Comparison of ENCODE assay signal across 22 mouse cellular contexts in genomic region chr2:92743911-92744310, GRCm38 (mm10).
DNase-seq lines count a peak whose midpoint lies in the region; ATAC-seq lines count a peak whose summit lies in the region.
"Had no signal": no experiment of that assay in that cellular context is flagged by ENCODE, and none has a peak within 500 bp of the region (broad histone marks: within the 10 kb centered on the region; RNA-seq: fewer than 3 reads in every experiment).

No protein-coding gene starts in this region.

- ATAC-seq in midbrain, embryonic 16.5 days = peak; percentile 30; the same call in 1 of the 2 replicates
- no peak for ATAC-seq in midbrain, embryonic 15.5 days (replicated peaks)
- ATAC-seq in embryonic facial prominence, embryonic 15.5 days (ENCODE audit: insufficient number of reproducible peaks, low FRiP score, low TSS enrichment, low read depth) = peak; percentile 31
- ATAC-seq in neural tube, embryonic 14.5 days (ENCODE audit: low read depth) = peak; percentile 60; the same call in 1 of the 2 replicates
- ATAC-seq: activated CD4-positive, CD25-positive, alpha-beta regulatory T cell, adult 4 months; forebrain, embryonic 14.5 days had no signal

- no peak overlapping the region for H3K4me2 ChIP-seq in midbrain, embryonic 16.5 days (ENCODE audit: low read length)
- H3K4me2 ChIP-seq in midbrain, embryonic 15.5 days = no peak overlapping the region
- no peak overlapping the region for H3K4me2 ChIP-seq in embryonic facial prominence, embryonic 15.5 days (replicated peaks)
- no peak overlapping the region for H3K4me2 ChIP-seq in neural tube, embryonic 14.5 days (ENCODE audit: low read depth, low read length)
- H3K4me2 ChIP-seq: embryonic facial prominence, embryonic 12.5 days; heart, embryonic 11.5 days; hindbrain, embryonic 12.5 days; hindbrain, embryonic 15.5 days had no signal

- peaks cover 9% of the 10 kb centered on the region for H3K4me1 ChIP-seq in midbrain, embryonic 16.5 days (ENCODE audit: control insufficient read depth, insufficient read depth, low read length)
- peaks cover 13% of the 10 kb centered on the region for H3K4me1 ChIP-seq in midbrain, embryonic 15.5 days
- H3K4me1 ChIP-seq in embryonic facial prominence, embryonic 15.5 days = peaks cover 7% of the 10 kb centered on the region; the same call in 1 of the 2 replicates
- H3K4me1 ChIP-seq in neural tube, embryonic 14.5 days (ENCODE audit: control insufficient read depth, insufficient read depth, low read length) = peaks cover 4% of the 10 kb centered on the region; the same call in 1 of the 2 replicates

- no peak overlapping the region for H3K4me3 ChIP-seq in midbrain, embryonic 16.5 days (ENCODE audit: low read depth, low read length)
- H3K4me3 ChIP-seq in midbrain, embryonic 15.5 days = no peak overlapping the region
- no peak overlapping the region for H3K4me3 ChIP-seq in embryonic facial prominence, embryonic 15.5 days (replicated peaks)
- H3K4me3 ChIP-seq in neural tube, embryonic 14.5 days (ENCODE audit: low read depth, low read length) = no peak overlapping the region
- H3K4me3 ChIP-seq: embryonic facial prominence, embryonic 12.5 days; forebrain, embryonic 10.5 days; heart, adult 2 months; hindbrain, embryonic 12.5 days; hindbrain, embryonic 15.5 days had no signal

- DNase-seq in heart, adult 11 months = peak; percentile 44
- DNase-seq in heart, adult 9 months (ENCODE audit: low spot score in 2 of 2) = no peak
- DNase-seq in urinary bladder, postnatal 25 days (ENCODE audit: low spot score) = no peak
- no peak for DNase-seq in cerebellum, adult 18-20 months
- DNase-seq: adrenal gland, adult 8-10 months; adrenal gland, postnatal 25 days; cerebellum, adult 11-12 months; cerebellum, adult 9-10 months; cerebellum, postnatal 14 days; gastrocnemius, postnatal 25 days had no signal

- WGBS in midbrain, embryonic 16.5 days = 33% methylated on average over 5 of the region's 5 CpGs
- WGBS in midbrain, embryonic 15.5 days = 45% methylated on average over 5 of the region's 5 CpGs
- WGBS in embryonic facial prominence, embryonic 15.5 days = 52% methylated on average over 5 of the region's 5 CpGs
- WGBS in neural tube, embryonic 14.5 days = 41% methylated on average over 5 of the region's 5 CpGs

- H3K36me3 ChIP-seq in midbrain, embryonic 16.5 days (ENCODE audit: control insufficient read depth, insufficient read depth, low read length) = no peaks in the 10 kb centered on the region
- no peaks in the 10 kb centered on the region for H3K36me3 ChIP-seq in midbrain, embryonic 15.5 days (replicated peaks)
- H3K36me3 ChIP-seq in embryonic facial prominence, embryonic 15.5 days = no peaks in the 10 kb centered on the region
- no peaks in the 10 kb centered on the region for H3K36me3 ChIP-seq in neural tube, embryonic 14.5 days (ENCODE audit: control insufficient read depth, insufficient read depth, low read length)
- H3K36me3 ChIP-seq: embryonic facial prominence, embryonic 12.5 days; forebrain, embryonic 10.5 days; hindbrain, embryonic 12.5 days; hindbrain, embryonic 15.5 days had no signal

- no peak overlapping the region for H3K9ac ChIP-seq in midbrain, embryonic 16.5 days (ENCODE audit: low read depth, low read length)
- H3K9ac ChIP-seq in midbrain, embryonic 15.5 days = no peak overlapping the region
- no peak overlapping the region for H3K9ac ChIP-seq in embryonic facial prominence, embryonic 15.5 days
- no peak overlapping the region for H3K9ac ChIP-seq in neural tube, embryonic 14.5 days (replicated peaks; ENCODE audit: low read depth, low read length)
- H3K9ac ChIP-seq: embryonic facial prominence, embryonic 12.5 days; hindbrain, embryonic 12.5 days; hindbrain, embryonic 15.5 days had no signal

- H3K9me3 ChIP-seq in midbrain, embryonic 16.5 days (replicated peaks; ENCODE audit: control insufficient read depth, low read length, poor library complexity, severe bottlenecking) = no peaks in the 10 kb centered on the region
- no peaks in the 10 kb centered on the region for H3K9me3 ChIP-seq in midbrain, embryonic 15.5 days
- no peaks in the 10 kb centered on the region for H3K9me3 ChIP-seq in embryonic facial prominence, embryonic 15.5 days (replicated peaks)
- no peaks in the 10 kb centered on the region for H3K9me3 ChIP-seq in neural tube, embryonic 14.5 days (ENCODE audit: control insufficient read depth, low read length)
- H3K9me3 ChIP-seq: embryonic facial prominence, embryonic 12.5 days; forebrain, embryonic 10.5 days; hindbrain, embryonic 12.5 days; hindbrain, embryonic 15.5 days had no signal

- no peaks in the 10 kb centered on the region for H3K27me3 ChIP-seq in midbrain, embryonic 16.5 days (ENCODE audit: control insufficient read depth, insufficient read depth, low read depth, low read length)
- H3K27me3 ChIP-seq in midbrain, embryonic 15.5 days (replicated peaks) = no peaks in the 10 kb centered on the region
- H3K27me3 ChIP-seq in embryonic facial prominence, embryonic 15.5 days = no peaks in the 10 kb centered on the region
- H3K27me3 ChIP-seq in neural tube, embryonic 14.5 days (ENCODE audit: control insufficient read depth, insufficient read depth, low read length) = no peaks in the 10 kb centered on the region
- H3K27me3 ChIP-seq: hindbrain, embryonic 12.5 days; hindbrain, embryonic 15.5 days had no signal

- H3K27ac ChIP-seq in midbrain, embryonic 16.5 days (ENCODE audit: low read length) = no peak overlapping the region
- H3K27ac ChIP-seq in midbrain, embryonic 15.5 days = no peak overlapping the region
- H3K27ac ChIP-seq in embryonic facial prominence, embryonic 15.5 days (replicated peaks) = no peak overlapping the region
- H3K27ac ChIP-seq in neural tube, embryonic 14.5 days (ENCODE audit: low read depth, low read length) = no peak overlapping the region
- H3K27ac ChIP-seq: embryonic facial prominence, embryonic 12.5 days; hindbrain, embryonic 12.5 days; hindbrain, embryonic 15.5 days had no signal
